Mouse (Mus musculus) heart, embryonic 15.5 days (tissue): ENCODE results near the gene Gm10842. TPM values are rescaled to one million over a fixed set of nuclear protein-coding genes. Genes with fewer than 3 reads are reported as not detected.
A peak's percentile ranks its signal among the peaks of the same experiment; 100 is the strongest.

Source experiments
- ATAC-seq: fragments of 200-750 bp; cut with Nextera tagmentation; replicated peaks from 2 replicates; pipeline ENCODE4 v1.8.0; 2017; ENCODE audit warnings: low read depth, moderate TSS enrichment; ENCODE audit not compliant: insufficient number of reproducible peaks, insufficient read depth, low FRiP score
- H3K27ac ChIP-seq: fragments of 300-500 bp; sonication (generic); 2 replicates; pipeline ENCODE4 v1.5.1; 2015; ENCODE audit warnings: mild to moderate bottlenecking, inconsistent platforms
- H3K27me3 ChIP-seq: fragments of 300-500 bp; sonication (generic); 2 replicates; pipeline ENCODE4 v1.6.1; 2015; ENCODE audit warnings: inconsistent platforms
- H3K36me3 ChIP-seq: fragments of 300-500 bp; sonication (generic); 2 replicates; pipeline ENCODE4 v1.6.1; 2015; ENCODE audit warnings: mild to moderate bottlenecking, inconsistent platforms
- H3K4me1 ChIP-seq: fragments of 300-500 bp; sonication (generic); replicated peaks from 2 replicates; pipeline ENCODE4 v1.6.1; 2015; ENCODE audit warnings: inconsistent platforms
- H3K4me2 ChIP-seq: fragments of 300-500 bp; sonication (generic); 2 replicates; pipeline ENCODE4 v1.6.1; 2015; ENCODE audit warnings: inconsistent platforms, mild to moderate bottlenecking, moderate library complexity
- H3K4me3 ChIP-seq: fragments of 300-500 bp; sonication (generic); 2 replicates; pipeline ENCODE4 v1.5.1; 2015; ENCODE audit warnings: mild to moderate bottlenecking, inconsistent platforms
- H3K9ac ChIP-seq: fragments of 300-500 bp; sonication (generic); 2 replicates; pipeline ENCODE4 v1.6.1; 2015; ENCODE audit warnings: mild to moderate bottlenecking, inconsistent platforms
- H3K9me3 ChIP-seq: fragments of 300-500 bp; sonication (generic); replicated peaks from 2 replicates; pipeline ENCODE4 v1.6.1; 2016; ENCODE audit warnings: inconsistent platforms
- WGBS: fragments of 180-500 bp; shearing (Covaris S2); methylation state at CpG from one replicate; pipeline ENCODE4 v1.1.7; 2015; ENCODE audit warnings: mixed read lengths; 5-methylcytosine and 5-hydroxymethylcytosine counted together
- polyA plus RNA-seq: library from polyadenylated mRNA; unstranded; fragments of >200 nt; fragmentation: Nextera tagmentation; extraction: Ambion mirVana; gene quantifications from 2 replicates; pipeline ENCODE4 v1.2.1, GENCODE M21; 2015

Gm10842 gene
- polyA plus RNA-seq, 1 experiment from 2014 or later: not detected

GRCm38 (mm10) chr11:105141115-105141514 lies 5.6 kb upstream of the Gm10842 start:
- H3K9me3 ChIP-seq: no peaks in the 10 kb centered on the region
- no peak for ATAC-seq
- no peak overlapping the region for H3K27ac ChIP-seq
- H3K27me3 ChIP-seq: no peaks in the 10 kb centered on the region
- peaks cover 46% of the 10 kb centered on the region for H3K36me3 ChIP-seq
- H3K9ac ChIP-seq: no peak overlapping the region
- H3K4me2 ChIP-seq: no peak overlapping the region
- 91% methylated on average over 5 of the region's 5 CpGs for WGBS
- H3K4me1 ChIP-seq: no peaks in the 10 kb centered on the region
- H3K4me3 ChIP-seq: no peak overlapping the region

- H3K9me3 ChIP-seq: no peaks in the 10 kb centered on the region
- H3K4me1 ChIP-seq: no peaks in the 10 kb centered on the region
- no peak overlapping the region for H3K27ac ChIP-seq
- ATAC-seq: no peak
- H3K4me3 ChIP-seq: no peak overlapping the region
- H3K27me3 ChIP-seq: no peaks in the 10 kb centered on the region
- H3K36me3 ChIP-seq: peaks cover 21% of the 10 kb centered on the region
- H3K9ac ChIP-seq: no peak overlapping the region
- no peak overlapping the region for H3K4me2 ChIP-seq
Measured at GRCm38 (mm10) chr11:105143564-105143963, 3.1 kb upstream of the Gm10842 start.

- 74% methylated on average over 3 of the region's 3 CpGs for WGBS
Measured at GRCm38 (mm10) chr11:105144084-105144483, 2.6 kb upstream of the Gm10842 start.

GRCm38 (mm10) chr11:105144508-105145210 lies 2.0 kb upstream of the Gm10842 start:
- WGBS: 71% methylated on average over 11 of the region's 11 CpGs

More at GRCm38 (mm10) chr11:105144084-105144483, 2.6 kb upstream of the Gm10842 start:
- H3K36me3 ChIP-seq: peaks cover 20% of the 10 kb centered on the region
- ATAC-seq: no peak
- H3K4me1 ChIP-seq: no peaks in the 10 kb centered on the region
- H3K27ac ChIP-seq: no peak overlapping the region
- no peak overlapping the region for H3K4me2 ChIP-seq
- H3K9me3 ChIP-seq: no peaks in the 10 kb centered on the region
- no peaks in the 10 kb centered on the region for H3K27me3 ChIP-seq
- no peak overlapping the region for H3K4me3 ChIP-seq
- no peak overlapping the region for H3K9ac ChIP-seq

GRCm38 (mm10) chr11:105145211-105145610 lies 1.5 kb upstream of the Gm10842 start:
- Histone ChIP-seq H3K27ac (no peak overlapping the region), H3K9me3 (no peaks in the 10 kb centered on the region), H3K27me3 (no peaks in the 10 kb centered on the region), H3K36me3 (peaks cover 10% of the 10 kb centered on the region), H3K4me3 (no peak overlapping the region), H3K9ac (no peak overlapping the region), H3K4me1 (no peaks in the 10 kb centered on the region), H3K4me2 (no peak overlapping the region)
- no peak for ATAC-seq
- WGBS: 79% methylated on average over 10 of the region's 10 CpGs

More at GRCm38 (mm10) chr11:105144508-105145210, 2.0 kb upstream of the Gm10842 start:
- H3K4me1 ChIP-seq: no peaks in the 10 kb centered on the region
- H3K27me3 ChIP-seq: no peaks in the 10 kb centered on the region
- H3K9me3 ChIP-seq: no peaks in the 10 kb centered on the region
- no peak overlapping the region for H3K4me2 ChIP-seq
- H3K4me3 ChIP-seq: no peak overlapping the region
- peaks cover 15% of the 10 kb centered on the region for H3K36me3 ChIP-seq
- H3K9ac ChIP-seq: no peak overlapping the region
- ATAC-seq: no peak
- no peak overlapping the region for H3K27ac ChIP-seq

GRCm38 (mm10) chr11:105149353-105149752 lies 2.7 kb downstream of the Gm10842 start:
- Histone ChIP-seq H3K9ac (no peak overlapping the region), H3K4me3 (no peak overlapping the region), H3K36me3 (no peaks in the 10 kb centered on the region), H3K27ac (no peak overlapping the region), H3K9me3 (no peaks in the 10 kb centered on the region), H3K4me2 (no peak overlapping the region), H3K4me1 (peaks cover 22% of the 10 kb centered on the region), H3K27me3 (no peaks in the 10 kb centered on the region)
- ATAC-seq: no peak
- WGBS: 45% methylated on average over 3 of the region's 3 CpGs

GRCm38 (mm10) chr11:105149766-105150165 lies 3.1 kb downstream of the Gm10842 start:
- no peaks in the 10 kb centered on the region for H3K9me3 ChIP-seq
- no peak overlapping the region for H3K27ac ChIP-seq
- ATAC-seq: no peak
- no peak overlapping the region for H3K4me3 ChIP-seq
- 75% methylated on average over 1 of the region's 1 CpGs for WGBS
- no peaks in the 10 kb centered on the region for H3K27me3 ChIP-seq
- no peaks in the 10 kb centered on the region for H3K36me3 ChIP-seq
- H3K9ac ChIP-seq: no peak overlapping the region
- H3K4me2 ChIP-seq: no peak overlapping the region
- H3K4me1 ChIP-seq: peaks cover 22% of the 10 kb centered on the region

GRCm38 (mm10) chr11:105150691-105151090 lies 4.0 kb downstream of the Gm10842 start:
- peaks cover 22% of the 10 kb centered on the region for H3K4me1 ChIP-seq
- no peak for ATAC-seq

GRCm38 (mm10) chr11:105151226-105152016 lies 4.7 kb downstream of the Gm10842 start:
- H3K4me3 ChIP-seq: no peak overlapping the region
- WGBS: 25% methylated on average over 19 of the region's 19 CpGs
- H3K4me2 ChIP-seq: peak overlapping the region; percentile 43
- H3K4me1 ChIP-seq: peaks cover 26% of the 10 kb centered on the region
- H3K27me3 ChIP-seq: no peaks in the 10 kb centered on the region
- no peaks in the 10 kb centered on the region for H3K9me3 ChIP-seq
- no peak for ATAC-seq
- no peak overlapping the region for H3K27ac ChIP-seq
- no peaks in the 10 kb centered on the region for H3K36me3 ChIP-seq
- no peak overlapping the region for H3K9ac ChIP-seq

More at GRCm38 (mm10) chr11:105150691-105151090, 4.0 kb downstream of the Gm10842 start:
- Histone ChIP-seq H3K9me3 (no peaks in the 10 kb centered on the region), H3K36me3 (no peaks in the 10 kb centered on the region), H3K27ac (no peak overlapping the region), H3K9ac (no peak overlapping the region), H3K4me2 (no peak overlapping the region), H3K27me3 (no peaks in the 10 kb centered on the region), H3K4me3 (no peak overlapping the region)
- WGBS: 59% methylated on average over 4 of the region's 4 CpGs

- H3K27ac ChIP-seq: no peak overlapping the region
- H3K9ac ChIP-seq: no peak overlapping the region
- 44% methylated on average over 3 of the region's 4 CpGs for WGBS
- H3K27me3 ChIP-seq: no peaks in the 10 kb centered on the region
- peak overlapping the region; percentile 43; the same call in 1 of the 2 replicates for H3K4me2 ChIP-seq
- no peaks in the 10 kb centered on the region for H3K9me3 ChIP-seq
- ATAC-seq: no peak
- H3K4me1 ChIP-seq: peaks cover 30% of the 10 kb centered on the region
- H3K36me3 ChIP-seq: no peaks in the 10 kb centered on the region
- H3K4me3 ChIP-seq: no peak overlapping the region
Measured at GRCm38 (mm10) chr11:105152017-105152300, 5.3 kb downstream of the Gm10842 start.

- Histone ChIP-seq H3K4me2 (no peak overlapping the region), H3K4me1 (peaks cover 33% of the 10 kb centered on the region), H3K4me3 (no peak overlapping the region), H3K9me3 (no peaks in the 10 kb centered on the region), H3K27me3 (no peaks in the 10 kb centered on the region), H3K27ac (no peak overlapping the region), H3K9ac (no peak overlapping the region), H3K36me3 (no peaks in the 10 kb centered on the region)
- WGBS: 81% methylated on average over 11 of the region's 11 CpGs
- ATAC-seq: no peak
Measured at GRCm38 (mm10) chr11:105152357-105152899, 5.7 kb downstream of the Gm10842 start.
